ENCODE assay signal across 1 mouse cellular context in the genomic region with DNA sequence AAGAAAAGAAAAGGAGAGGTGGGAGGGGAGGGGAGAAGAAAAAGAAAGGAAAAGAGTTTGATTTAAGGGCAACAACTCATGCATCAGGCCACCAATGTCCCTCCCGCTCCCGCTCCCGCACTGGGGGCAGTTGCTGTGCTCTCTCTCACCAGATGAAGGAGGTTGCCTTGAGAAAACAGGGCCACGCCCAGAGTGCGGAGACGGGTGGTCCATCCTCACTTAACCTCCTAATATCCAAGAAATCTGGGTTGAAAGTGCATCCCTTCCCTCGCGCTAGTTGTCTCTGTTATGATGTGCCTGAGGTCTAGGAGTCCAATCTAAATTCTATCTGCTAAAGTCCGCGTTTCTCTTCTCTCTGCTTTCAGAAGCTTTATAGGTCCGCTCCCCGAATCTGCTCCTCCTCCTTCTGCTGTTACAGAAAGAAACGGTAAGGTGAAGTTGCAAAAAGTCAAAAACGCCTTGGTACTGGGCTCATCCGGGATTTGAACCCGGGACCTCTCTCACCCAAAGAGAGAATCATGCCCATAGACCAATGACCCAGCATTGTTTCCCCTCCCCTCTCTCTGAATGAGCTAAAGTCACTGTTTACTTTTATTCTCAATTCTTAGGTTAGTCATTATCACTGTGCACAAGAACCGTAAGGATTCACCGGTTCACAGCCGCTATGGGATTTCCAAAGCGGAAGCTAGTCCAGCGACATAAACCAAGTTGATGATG.
TF ChIP-seq lines count a peak whose summit lies in the region.

No protein-coding gene starts in this region.

TF ChIP-seq in MEL, 35 proteins besides CTCF, POLR2A, EP300 and RAD21:
- TF ChIP-seq BHLHE40 (IDR thresholded peaks at IDR 0.05; ENCODE audit: borderline replicate concordance, low read depth, low read length), result no peak
- TF ChIP-seq GABPA (IDR thresholded peaks at IDR 0.05; ENCODE audit: low read depth, low read length), result no peak
- TF ChIP-seq ELF1 (IDR thresholded peaks at IDR 0.05; ENCODE audit: low read depth, low read length), result peak; percentile 41; the same call in 1 of the 2 replicates
- TF ChIP-seq CHD1 (IDR thresholded peaks at IDR 0.05; ENCODE audit: low read depth, low read length), result no peak
- no peak for TF ChIP-seq ZNF384 (IDR thresholded peaks at IDR 0.05; ENCODE audit: low read depth, low read length)
- TF ChIP-seq MAFK (IDR thresholded peaks at IDR 0.05; ENCODE audit: borderline replicate concordance, low read depth, low read length), result peak; percentile 96
- TF ChIP-seq JUND (IDR thresholded peaks at IDR 0.05; ENCODE audit: low read depth, low read length), result no peak
- no peak for TF ChIP-seq USF2 (IDR thresholded peaks at IDR 0.05; ENCODE audit: borderline replicate concordance in 1 of 2, insufficient read depth in 1 of 2, low read depth in 1 of 2, low read length in 2 of 2)
- no peak for TF ChIP-seq MEF2A (IDR thresholded peaks at IDR 0.05; ENCODE audit: extremely low read depth, insufficient replicate concordance, low read depth, low read length, poor library complexity, severe bottlenecking)
- TF ChIP-seq SIN3A (IDR thresholded peaks at IDR 0.05; ENCODE audit: low read length), result peak; percentile 77
- TF ChIP-seq ZMIZ1 (IDR thresholded peaks at IDR 0.05; ENCODE audit: low read depth, low read length), result no peak
- TF ChIP-seq MXI1 (IDR thresholded peaks at IDR 0.05; ENCODE audit: low read depth, low read length), result peak; percentile 21; the same call in 1 of the 2 replicates
- no peak for TF ChIP-seq E2F4 (IDR thresholded peaks at IDR 0.05; ENCODE audit: borderline replicate concordance, low read depth, low read length)
- TF ChIP-seq TBP (IDR thresholded peaks at IDR 0.05; ENCODE audit: low read depth, low read length), result peak; percentile 99
- TF ChIP-seq MAX (IDR thresholded peaks at IDR 0.05; ENCODE audit: low read length), result no peak
- no peak for TF ChIP-seq UBTF (IDR thresholded peaks at IDR 0.05; ENCODE audit: borderline replicate concordance, insufficient read depth, low read depth, low read length)
- no peak for TF ChIP-seq GATA1 (IDR thresholded peaks at IDR 0.05; ENCODE audit: low read depth, low read length)
- no peak for TF ChIP-seq NRF1 (IDR thresholded peaks at IDR 0.05; ENCODE audit: insufficient read depth, low read depth, low read length, poor library complexity, severe bottlenecking)
- no peak for TF ChIP-seq ZC3H11A (IDR thresholded peaks at IDR 0.05; ENCODE audit: low read depth, low read length)
- no peak for TF ChIP-seq TCF12 (IDR thresholded peaks at IDR 0.05; ENCODE audit: low read depth, low read length)
